Mouse (Mus musculus) forebrain, embryonic 16.5 days (tissue): ENCODE data around the gene Vegfd. TPM values are rescaled to one million over a fixed set of nuclear protein-coding genes. Genes with fewer than 3 reads are reported as not detected.
A peak's percentile ranks its signal among the peaks of the same experiment; 100 is the strongest.

ENCODE experiments used
- ATAC-seq: fragments of 200-750 bp; cut with Nextera tagmentation; 2 replicates; pipeline ENCODE4 v1.8.0; 2017; ENCODE audit warnings: mild to moderate bottlenecking, moderate library complexity
- H3K27ac ChIP-seq: fragments of 300-500 bp; sonication (generic); 2 replicates; pipeline ENCODE4 v1.5.1; 2014; ENCODE audit warnings: low read length, control low read depth
- H3K27me3 ChIP-seq: fragments of 300-500 bp; sonication (generic); replicated peaks from 2 replicates; pipeline ENCODE4 v1.6.1; 2014; ENCODE audit warnings: low read length; ENCODE audit not compliant: control insufficient read depth, insufficient read depth
- H3K36me3 ChIP-seq: fragments of 300-500 bp; sonication (generic); 2 replicates; pipeline ENCODE4 v1.6.1; 2014; ENCODE audit not compliant: control insufficient read depth, insufficient read depth
- H3K4me1 ChIP-seq: fragments of 300-500 bp; sonication (generic); replicated peaks from 2 replicates; pipeline ENCODE4 v1.6.1; 2014; ENCODE audit warnings: low read length; ENCODE audit not compliant: control insufficient read depth, insufficient read depth
- H3K4me2 ChIP-seq: fragments of 300-500 bp; sonication (generic); 2 replicates; pipeline ENCODE4 v1.6.1; 2014; ENCODE audit warnings: mild to moderate bottlenecking, low read length, control low read depth
- H3K4me3 ChIP-seq: fragments of 300-500 bp; sonication (generic); replicated peaks from 2 replicates; pipeline ENCODE4 v1.5.1; 2014; ENCODE audit warnings: mild to moderate bottlenecking, low read length, control low read depth
- H3K9ac ChIP-seq: fragments of 300-500 bp; sonication (generic); replicated peaks from 2 replicates; pipeline ENCODE4 v1.6.1; 2014; ENCODE audit warnings: low read depth, low read length, control low read depth
- H3K9me3 ChIP-seq: fragments of 300-500 bp; sonication (generic); 2 replicates; pipeline ENCODE4 v1.6.1; 2016; ENCODE audit warnings: low read length; ENCODE audit not compliant: control insufficient read depth
- WGBS: fragments of 180-500 bp; shearing (Covaris S2); extraction: QIAGEN DNeasy Blood & Tissue Kit; methylation state at CpG from one replicate; pipeline ENCODE4 v1.1.7; 2014; 5-methylcytosine and 5-hydroxymethylcytosine counted together
- polyA plus RNA-seq: library from polyadenylated mRNA; unstranded; fragments of >200 nt; fragmentation: Nextera tagmentation; extraction: Ambion mirVana; gene quantifications from 2 replicates; pipeline ENCODE4 v1.2.1, GENCODE M21; 2015

The Vegfd gene
- polyA plus RNA-seq, 1 experiment from 2014 or later, result 0.60 TPM

GRCm38 (mm10) chrX:164374586-164374985 is 1.4 kb downstream of the Vegfd start:
- 61% methylated on average over 5 of the region's 5 CpGs for WGBS
- Histone ChIP-seq H3K27me3 (no peaks in the 10 kb centered on the region), H3K9ac (no peak overlapping the region), H3K27ac (no peak overlapping the region), H3K4me1 (no peaks in the 10 kb centered on the region), H3K4me2 (no peak overlapping the region), H3K36me3 (no peaks in the 10 kb centered on the region), H3K9me3 (no peaks in the 10 kb centered on the region), H3K4me3 (no peak overlapping the region)
- ATAC-seq, result no peak

GRCm38 (mm10) chrX:164379721-164380120 is 6.5 kb downstream of the Vegfd start:
- no peak for ATAC-seq
- Histone ChIP-seq H3K27ac (no peak overlapping the region), H3K9me3 (no peaks in the 10 kb centered on the region), H3K4me1 (no peaks in the 10 kb centered on the region), H3K9ac (no peak overlapping the region), H3K27me3 (no peaks in the 10 kb centered on the region), H3K4me3 (no peak overlapping the region), H3K4me2 (no peak overlapping the region), H3K36me3 (no peaks in the 10 kb centered on the region)
- 92% methylated on average over 4 of the region's 4 CpGs for WGBS

GRCm38 (mm10) chrX:164381618-164382408 is 8.6 kb downstream of the Vegfd start:
- H3K27ac ChIP-seq, result no peak overlapping the region
- H3K4me3 ChIP-seq, result peak overlapping the region; percentile 43
- no peaks in the 10 kb centered on the region for H3K4me1 ChIP-seq
- peak; percentile 97 for ATAC-seq
- H3K27me3 ChIP-seq, result no peaks in the 10 kb centered on the region
- WGBS, result 20% methylated on average over 21 of the region's 33 CpGs
- H3K4me2 ChIP-seq, result peak overlapping the region; percentile 67
- H3K9me3 ChIP-seq, result no peaks in the 10 kb centered on the region
- peak overlapping the region; percentile 39; the same call in 1 of the 2 replicates for H3K9ac ChIP-seq
- no peaks in the 10 kb centered on the region for H3K36me3 ChIP-seq

- Histone ChIP-seq H3K4me3 (no peak overlapping the region), H3K27me3 (no peaks in the 10 kb centered on the region), H3K27ac (no peak overlapping the region), H3K4me2 (no peak overlapping the region), H3K36me3 (no peaks in the 10 kb centered on the region), H3K4me1 (no peaks in the 10 kb centered on the region), H3K9ac (no peak overlapping the region), H3K9me3 (no peaks in the 10 kb centered on the region)
- no peak for ATAC-seq
- 82% methylated on average over 4 of the region's 4 CpGs for WGBS
These were observed 20.9 kb downstream of the Vegfd start for GRCm38 (mm10) chrX:164394091-164394490.

- Histone ChIP-seq H3K4me3 (no peak overlapping the region), H3K27ac (no peak overlapping the region), H3K4me1 (no peaks in the 10 kb centered on the region), H3K4me2 (no peak overlapping the region), H3K9ac (no peak overlapping the region), H3K27me3 (no peaks in the 10 kb centered on the region), H3K9me3 (no peaks in the 10 kb centered on the region), H3K36me3 (no peaks in the 10 kb centered on the region)
- ATAC-seq, result peak; percentile 72
- WGBS, result 64% methylated on average over 3 of the region's 3 CpGs
These were observed 25.3 kb downstream of the Vegfd start for GRCm38 (mm10) chrX:164398456-164398855.

GRCm38 (mm10) chrX:164405080-164405649 is 32.0 kb downstream of the Vegfd start:
- Histone ChIP-seq H3K4me3 (no peak overlapping the region), H3K9me3 (no peaks in the 10 kb centered on the region), H3K27me3 (no peaks in the 10 kb centered on the region), H3K4me2 (no peak overlapping the region), H3K4me1 (no peaks in the 10 kb centered on the region), H3K27ac (no peak overlapping the region), H3K36me3 (no peaks in the 10 kb centered on the region), H3K9ac (no peak overlapping the region)
- ATAC-seq, result no peak

- Histone ChIP-seq H3K36me3 (no peaks in the 10 kb centered on the region), H3K4me1 (no peaks in the 10 kb centered on the region), H3K4me3 (no peak overlapping the region), H3K27ac (no peak overlapping the region), H3K9me3 (no peaks in the 10 kb centered on the region), H3K27me3 (no peaks in the 10 kb centered on the region), H3K9ac (no peak overlapping the region), H3K4me2 (no peak overlapping the region)
- WGBS, result 75% methylated on average over 9 of the region's 9 CpGs
- ATAC-seq, result no peak
These were observed 33.2 kb downstream of the Vegfd start for GRCm38 (mm10) chrX:164406133-164407022.

- Histone ChIP-seq H3K27ac (no peak overlapping the region), H3K27me3 (no peaks in the 10 kb centered on the region), H3K4me1 (no peaks in the 10 kb centered on the region), H3K9me3 (no peaks in the 10 kb centered on the region), H3K9ac (no peak overlapping the region), H3K4me3 (no peak overlapping the region), H3K36me3 (no peaks in the 10 kb centered on the region), H3K4me2 (no peak overlapping the region)
- no peak for ATAC-seq
- 88% methylated on average over 3 of the region's 3 CpGs for WGBS
These were observed 35.2 kb downstream of the Vegfd start for GRCm38 (mm10) chrX:164408301-164408927.

GRCm38 (mm10) chrX:164410562-164410961 is 37.4 kb downstream of the Vegfd start:
- H3K27me3 ChIP-seq, result no peaks in the 10 kb centered on the region
- no peak overlapping the region for H3K4me3 ChIP-seq
- H3K4me2 ChIP-seq, result no peak overlapping the region
- no peaks in the 10 kb centered on the region for H3K36me3 ChIP-seq
- ATAC-seq, result no peak
- H3K27ac ChIP-seq, result no peak overlapping the region
- 84% methylated on average over 1 of the region's 1 CpGs for WGBS
- no peaks in the 10 kb centered on the region for H3K9me3 ChIP-seq
- H3K4me1 ChIP-seq, result no peaks in the 10 kb centered on the region
- H3K9ac ChIP-seq, result no peak overlapping the region
